Mouse (Mus musculus) heart, embryonic 12.5 days (tissue): Measurements from ENCODE around the gene Htr6. TPM values are rescaled to one million over a fixed set of nuclear protein-coding genes. Genes with fewer than 3 reads are reported as not detected.

Source experiments
- ATAC-seq: fragments of 200-750 bp; cut with Nextera tagmentation; 2 replicates; pipeline ENCODE4 v1.8.0; 2017; ENCODE audit warnings: moderate TSS enrichment, moderate library complexity; ENCODE audit not compliant: insufficient number of reproducible peaks, low FRiP score
- H3K27ac ChIP-seq: fragments of 300-500 bp; sonication (generic); 2 replicates; pipeline ENCODE4 v1.5.1; 2016; ENCODE audit warnings: mild to moderate bottlenecking, moderate library complexity; ENCODE audit not compliant: poor library complexity, severe bottlenecking
- H3K27me3 ChIP-seq: fragments of 300-500 bp; sonication (generic); replicated peaks from 2 replicates; pipeline ENCODE4 v1.6.1; 2016; ENCODE audit warnings: mild to moderate bottlenecking, moderate library complexity
- H3K36me3 ChIP-seq: fragments of 300-500 bp; sonication (generic); 2 replicates; pipeline ENCODE4 v1.6.1; 2016; ENCODE audit warnings: mild to moderate bottlenecking, moderate library complexity
- H3K4me1 ChIP-seq: fragments of 300-500 bp; sonication (generic); replicated peaks from 2 replicates; pipeline ENCODE4 v1.6.1; 2016; ENCODE audit warnings: mild to moderate bottlenecking
- H3K4me2 ChIP-seq: fragments of 300-500 bp; sonication (generic); 2 replicates; pipeline ENCODE4 v1.6.1; 2016; ENCODE audit warnings: mild to moderate bottlenecking, moderate library complexity
- H3K4me3 ChIP-seq: fragments of 300-500 bp; sonication (generic); 2 replicates; pipeline ENCODE4 v1.5.1; 2016; ENCODE audit warnings: mild to moderate bottlenecking
- H3K9ac ChIP-seq: fragments of 300-500 bp; sonication (generic); 2 replicates; pipeline ENCODE4 v1.6.1; 2016; ENCODE audit warnings: mild to moderate bottlenecking, moderate library complexity
- H3K9me3 ChIP-seq: fragments of 300-500 bp; sonication (generic); replicated peaks from 2 replicates; pipeline ENCODE4 v1.6.1; 2016; ENCODE audit warnings: mild to moderate bottlenecking, moderate library complexity
- WGBS: fragments of 180-500 bp; shearing (Covaris S2); methylation state at CpG from one replicate; pipeline ENCODE4 v1.1.7; 2016; 5-methylcytosine and 5-hydroxymethylcytosine counted together
- polyA plus RNA-seq: library from polyadenylated mRNA; unstranded; fragments of >200 nt; fragmentation: Nextera tagmentation; extraction: Ambion mirVana; gene quantifications from 2 replicates; pipeline ENCODE4 v1.2.1, GENCODE M21; 2016

The Htr6 gene
- not detected in 2 replicates for polyA plus RNA-seq

DNA sequence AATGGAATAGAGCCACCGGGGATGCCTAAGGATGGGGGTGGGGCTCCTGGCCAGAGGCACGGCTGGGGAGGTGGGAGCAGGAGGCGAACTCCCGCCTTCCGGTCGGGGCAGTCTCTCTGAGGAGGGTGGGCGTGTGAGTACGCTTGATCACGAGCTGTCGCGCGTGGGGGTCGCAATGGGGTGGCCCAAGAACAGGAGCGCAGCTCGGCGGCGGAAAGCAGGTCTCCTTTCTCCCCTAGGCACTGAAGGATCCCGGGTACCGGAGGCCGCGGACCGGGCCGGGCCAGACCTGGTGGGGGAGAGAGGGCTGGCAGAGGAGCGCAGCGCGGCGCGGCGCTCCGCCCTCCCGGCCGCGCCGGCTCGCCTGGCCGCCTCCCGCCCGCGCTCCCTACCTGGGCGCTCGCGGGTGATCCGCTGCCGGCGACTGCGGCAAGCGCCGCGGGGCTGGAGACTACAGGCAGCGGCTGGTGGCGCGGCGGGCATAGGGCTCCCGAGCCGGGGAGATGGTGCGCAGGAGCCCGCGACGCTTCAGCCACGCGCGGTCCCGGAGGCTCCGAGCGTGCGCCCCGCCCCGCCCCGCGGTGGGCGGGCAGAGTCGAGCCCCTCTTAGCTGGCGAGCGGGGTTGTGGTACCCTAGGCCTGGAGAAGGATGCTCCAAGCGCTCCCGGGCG, at the start of gene Htr6:
Gene Htr6, minus strand, starts transcription at position 530 of the 671 bp plus-strand sequence.
- no peak within 1 kb of the TSS for H3K27ac ChIP-seq
- H3K9me3 ChIP-seq, result no peaks in the 10 kb centered on the region
- H3K36me3 ChIP-seq, result no peaks in the 10 kb centered on the region
- 0 out of 2 replicates have a peak, but pooled peaks have one; percentile 28 for ATAC-seq
- peaks cover 80% of the 10 kb centered on the region for H3K27me3 ChIP-seq
- 1% methylated on average over 71 of the region's 77 CpGs for WGBS
- peak within 1 kb of the TSS; percentile 59 for H3K4me3 ChIP-seq
- peak within 1 kb of the TSS; percentile 92 for H3K4me2 ChIP-seq
- H3K4me1 ChIP-seq, result peaks cover 19% of the 10 kb centered on the region
- peak within 1 kb of the TSS; percentile 46 for H3K9ac ChIP-seq

GRCm38 (mm10) chr4:139124940-139125339, 49.6 kb upstream of the Htr6 start:
- H3K27ac ChIP-seq, result no peak overlapping the region
- no peak for ATAC-seq
- 84% methylated on average over 6 of the region's 6 CpGs for WGBS
- H3K36me3 ChIP-seq, result peaks cover 12% of the 10 kb centered on the region
- H3K9ac ChIP-seq, result no peak overlapping the region
- peaks cover 9% of the 10 kb centered on the region for H3K9me3 ChIP-seq
- H3K4me3 ChIP-seq, result no peak overlapping the region
- H3K4me1 ChIP-seq, result peaks cover 28% of the 10 kb centered on the region
- H3K4me2 ChIP-seq, result no peak overlapping the region
- H3K27me3 ChIP-seq, result no peaks in the 10 kb centered on the region

DNA sequence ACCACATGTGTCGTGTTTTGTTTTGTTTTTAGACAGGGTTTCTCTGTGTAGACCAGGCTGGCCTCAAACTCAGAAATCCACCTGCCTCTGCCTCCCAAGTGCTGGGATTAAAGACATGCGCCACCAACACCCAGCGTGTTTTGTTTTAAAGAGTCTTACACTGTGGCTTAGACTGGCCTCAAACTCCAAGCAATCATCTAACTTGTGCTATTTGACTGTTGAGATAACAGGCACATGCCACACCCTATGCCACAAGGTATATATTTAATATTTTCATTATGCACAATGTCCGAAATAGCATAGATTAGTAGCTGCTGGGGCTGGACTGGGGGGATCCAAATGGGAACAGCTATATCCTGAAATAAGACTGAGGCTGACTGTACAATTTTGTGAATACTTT, 47.2 kb upstream of the Htr6 start:
- Histone ChIP-seq H3K4me3 (no peak overlapping the region), H3K4me2 (no peak overlapping the region), H3K9me3 (peaks cover 9% of the 10 kb centered on the region), H3K27ac (no peak overlapping the region), H3K36me3 (peaks cover 12% of the 10 kb centered on the region), H3K27me3 (no peaks in the 10 kb centered on the region), H3K9ac (no peak overlapping the region), H3K4me1 (peaks cover 29% of the 10 kb centered on the region)
- ATAC-seq, result no peak
- WGBS, result 90% methylated on average over 4 of the region's 4 CpGs

GRCm38 (mm10) chr4:139120998-139121397, 45.6 kb upstream of the Htr6 start:
- Histone ChIP-seq H3K4me1 (peaks cover 34% of the 10 kb centered on the region), H3K27ac (no peak overlapping the region), H3K27me3 (no peaks in the 10 kb centered on the region), H3K9ac (no peak overlapping the region), H3K4me3 (no peak overlapping the region), H3K9me3 (no peaks in the 10 kb centered on the region), H3K4me2 (no peak overlapping the region), H3K36me3 (0 out of 2 replicates have a peak, but pooled peaks cover 3% of the 10 kb centered on the region)
- WGBS, result 75% methylated on average over 7 of the region's 7 CpGs
- no peak for ATAC-seq

- Histone ChIP-seq H3K9me3 (no peaks in the 10 kb centered on the region), H3K36me3 (0 out of 2 replicates have a peak, but pooled peaks cover 3% of the 10 kb centered on the region), H3K27ac (no peak overlapping the region), H3K4me2 (no peak overlapping the region), H3K4me3 (no peak overlapping the region), H3K4me1 (peaks cover 38% of the 10 kb centered on the region), H3K27me3 (no peaks in the 10 kb centered on the region), H3K9ac (no peak overlapping the region)
- ATAC-seq, result no peak
- 83% methylated on average over 4 of the region's 4 CpGs for WGBS
Observed at GRCm38 (mm10) chr4:139120281-139120814, 45.0 kb upstream of the Htr6 start.

- Histone ChIP-seq H3K9ac (no peak overlapping the region), H3K4me3 (no peak overlapping the region), H3K4me1 (peaks cover 55% of the 10 kb centered on the region), H3K4me2 (no peak overlapping the region), H3K36me3 (no peaks in the 10 kb centered on the region), H3K27me3 (no peaks in the 10 kb centered on the region), H3K27ac (no peak overlapping the region), H3K9me3 (no peaks in the 10 kb centered on the region)
- ATAC-seq, result no peak
- WGBS, result 82% methylated on average over 3 of the region's 3 CpGs
Observed at GRCm38 (mm10) chr4:139116356-139117063, 41.1 kb upstream of the Htr6 start.

GRCm38 (mm10) chr4:139115721-139116120, 40.4 kb upstream of the Htr6 start:
- Histone ChIP-seq H3K4me1 (peaks cover 63% of the 10 kb centered on the region), H3K9me3 (no peaks in the 10 kb centered on the region), H3K4me2 (no peak overlapping the region), H3K9ac (no peak overlapping the region), H3K27ac (no peak overlapping the region), H3K4me3 (no peak overlapping the region), H3K27me3 (no peaks in the 10 kb centered on the region), H3K36me3 (no peaks in the 10 kb centered on the region)
- ATAC-seq, result no peak
- WGBS, result 86% methylated on average over 5 of the region's 5 CpGs

DNA sequence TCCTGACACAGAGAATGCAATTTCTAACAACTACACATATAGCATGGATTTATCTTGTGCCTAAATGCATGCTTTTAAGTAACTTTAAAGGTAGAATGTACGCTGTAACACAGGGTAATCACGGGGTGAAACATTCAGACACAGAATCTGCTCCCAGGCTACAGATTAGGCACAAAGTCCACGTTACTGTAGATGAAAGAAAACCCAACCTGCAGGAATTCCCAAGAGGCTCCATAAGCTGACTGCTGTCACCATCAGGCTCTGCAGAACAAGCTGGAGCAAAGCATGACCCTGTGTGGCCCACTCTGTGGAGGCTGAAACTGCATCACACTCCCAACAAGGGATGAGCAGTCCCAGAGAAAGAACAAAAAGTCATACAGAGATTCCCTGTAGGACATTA, 37.1 kb upstream of the Htr6 start:
- H3K9ac ChIP-seq, result no peak overlapping the region

GRCm38 (mm10) chr4:139111421-139111820, 36.1 kb upstream of the Htr6 start:
- ATAC-seq, result no peak
- no peaks in the 10 kb centered on the region for H3K9me3 ChIP-seq
- no peak overlapping the region for H3K9ac ChIP-seq
- peaks cover 41% of the 10 kb centered on the region for H3K4me1 ChIP-seq
- H3K4me3 ChIP-seq, result no peak overlapping the region
- H3K27me3 ChIP-seq, result no peaks in the 10 kb centered on the region
- no peak overlapping the region for H3K4me2 ChIP-seq
- 43% methylated on average over 3 of the region's 3 CpGs for WGBS
- H3K27ac ChIP-seq, result no peak overlapping the region
- H3K36me3 ChIP-seq, result no peaks in the 10 kb centered on the region; the same call in 1 of the 2 replicates

More for the DNA sequence above, 37.1 kb upstream of the Htr6 start:
- Histone ChIP-seq H3K36me3 (no peaks in the 10 kb centered on the region), H3K27ac (no peak overlapping the region), H3K4me1 (peaks cover 46% of the 10 kb centered on the region), H3K9me3 (no peaks in the 10 kb centered on the region), H3K4me3 (no peak overlapping the region), H3K4me2 (no peak overlapping the region), H3K27me3 (no peaks in the 10 kb centered on the region)
- WGBS, result 71% methylated on average over 3 of the region's 3 CpGs
- ATAC-seq, result no peak

DNA sequence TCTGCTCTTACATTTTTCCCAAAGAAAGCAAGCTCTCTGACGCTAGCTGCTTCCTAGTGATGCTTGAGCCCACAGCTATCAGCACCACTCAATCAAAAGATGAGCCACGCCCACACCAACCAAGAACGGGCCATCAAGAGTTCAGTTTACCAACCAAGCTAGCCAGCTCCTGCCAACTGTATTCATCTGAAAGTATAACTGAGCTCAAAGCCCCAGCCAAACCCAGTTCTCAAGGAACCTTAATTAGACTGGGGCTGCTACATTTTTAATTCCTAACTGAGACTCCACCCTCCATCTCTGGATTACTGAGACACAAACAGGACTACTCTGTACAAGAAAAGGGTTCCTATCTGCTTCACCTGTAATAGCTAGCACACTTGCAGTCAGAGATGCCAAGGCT, 35.5 kb upstream of the Htr6 start:
- H3K4me1 ChIP-seq, result peaks cover 40% of the 10 kb centered on the region
- H3K4me3 ChIP-seq, result no peak overlapping the region
- H3K9me3 ChIP-seq, result no peaks in the 10 kb centered on the region
- no peaks in the 10 kb centered on the region for H3K27me3 ChIP-seq
- no peak for ATAC-seq
- H3K9ac ChIP-seq, result no peak overlapping the region
- no peak overlapping the region for H3K4me2 ChIP-seq
- H3K27ac ChIP-seq, result no peak overlapping the region
- 44% methylated on average over 3 of the region's 3 CpGs for WGBS
- H3K36me3 ChIP-seq, result no peaks in the 10 kb centered on the region; the same call in 1 of the 2 replicates

- H3K9ac ChIP-seq, result no peak overlapping the region
- H3K36me3 ChIP-seq, result peaks cover 33% of the 10 kb centered on the region
- H3K27ac ChIP-seq, result no peak overlapping the region
- no peak for ATAC-seq
- H3K4me1 ChIP-seq, result peaks cover 3% of the 10 kb centered on the region
- no peaks in the 10 kb centered on the region for H3K9me3 ChIP-seq
- WGBS, result 84% methylated on average over 1 of the region's 1 CpGs
- no peak overlapping the region for H3K4me3 ChIP-seq
- no peak overlapping the region for H3K4me2 ChIP-seq
- H3K27me3 ChIP-seq, result no peaks in the 10 kb centered on the region
Observed at GRCm38 (mm10) chr4:139105453-139105852, 30.1 kb upstream of the Htr6 start.
